Mouse (Mus musculus) skeletal muscle tissue, adult 2 months (tissue): ENCODE data around the gene Utp15.

Experiments used
- DNase-seq: peaks from one replicate; pipeline ENCODE4 v3.0.0-alpha.2; 2012; ENCODE audit warnings: low read depth, low spot score

Gene Utp15

GRCm38 (mm10) chr13:98262636-98263457 lies at the start of gene Utp15, which contains the start of gene Ankra2:
Gene Utp15 (minus strand): TSS chr13:98263041.
Gene Ankra2 (plus strand): TSS chr13:98263074.
- DNase-seq: peak; percentile 98

- no peak for DNase-seq
Measured at GRCm38 (mm10) chr13:98311597-98311996, 48.8 kb upstream of the Utp15 start.

DNA sequence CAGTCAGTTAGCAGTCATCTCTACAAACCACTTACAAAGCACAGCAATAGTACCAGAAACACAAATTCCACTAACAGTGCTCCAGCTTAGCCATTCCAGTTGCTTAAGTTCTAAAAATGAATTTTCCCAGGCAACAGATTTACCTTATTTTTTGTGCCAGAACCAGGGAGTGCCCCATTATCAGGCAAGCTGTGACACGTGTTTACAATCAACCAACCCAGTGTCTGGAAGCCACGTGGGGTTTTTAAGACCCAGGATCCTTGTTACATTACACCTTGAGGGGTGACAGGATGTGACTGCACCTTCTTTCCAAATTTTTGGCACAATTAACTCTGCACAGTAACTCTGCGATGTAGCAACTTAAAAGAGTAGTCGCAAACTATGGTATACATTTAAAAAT lies 45.9 kb upstream of the Utp15 start:
- no peak for DNase-seq

DNA sequence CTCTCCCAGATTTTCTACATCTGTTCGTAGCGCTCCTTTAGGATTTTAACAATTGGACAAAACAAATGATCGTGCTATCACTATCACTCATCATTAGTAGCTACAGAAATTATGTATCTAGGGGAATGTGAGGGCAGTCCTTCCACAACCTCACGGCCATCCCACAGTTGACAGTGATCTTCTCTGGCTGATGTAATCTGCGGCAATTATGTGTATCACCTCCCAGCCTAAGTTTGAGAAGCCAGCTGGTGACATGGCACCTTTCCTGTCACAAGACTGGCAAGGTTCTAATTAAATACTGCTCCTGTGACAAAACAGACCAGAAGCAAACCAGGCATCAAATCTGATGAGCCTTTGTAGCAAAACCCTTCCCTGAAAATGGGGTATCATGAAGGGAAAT lies 45.2 kb upstream of the Utp15 start:
- no peak for DNase-seq

GRCm38 (mm10) chr13:98306852-98307475 lies 44.1 kb upstream of the Utp15 start:
- DNase-seq: no peak

DNA sequence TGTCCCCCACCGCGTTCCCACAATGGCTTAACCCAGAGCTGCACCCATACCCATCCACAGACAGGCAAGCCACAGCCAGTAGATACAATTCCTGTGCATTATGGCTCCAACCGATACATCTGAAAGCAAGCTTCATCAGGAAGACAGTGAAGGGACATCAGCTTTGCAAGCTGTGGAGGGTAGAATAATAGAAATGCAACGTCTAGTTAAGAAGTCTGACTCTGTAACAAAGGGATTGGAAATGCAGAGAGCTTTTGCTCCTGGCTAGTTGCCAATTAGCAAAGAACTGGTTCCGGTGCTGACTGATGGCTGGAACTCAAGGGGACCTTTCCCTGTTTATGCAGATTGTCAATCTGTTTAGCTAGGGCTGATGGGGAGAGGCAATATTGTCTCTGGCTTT lies 43.6 kb upstream of the Utp15 start:
- DNase-seq: no peak

- DNase-seq: no peak
Measured at GRCm38 (mm10) chr13:98305257-98305656, 42.4 kb upstream of the Utp15 start.

DNA sequence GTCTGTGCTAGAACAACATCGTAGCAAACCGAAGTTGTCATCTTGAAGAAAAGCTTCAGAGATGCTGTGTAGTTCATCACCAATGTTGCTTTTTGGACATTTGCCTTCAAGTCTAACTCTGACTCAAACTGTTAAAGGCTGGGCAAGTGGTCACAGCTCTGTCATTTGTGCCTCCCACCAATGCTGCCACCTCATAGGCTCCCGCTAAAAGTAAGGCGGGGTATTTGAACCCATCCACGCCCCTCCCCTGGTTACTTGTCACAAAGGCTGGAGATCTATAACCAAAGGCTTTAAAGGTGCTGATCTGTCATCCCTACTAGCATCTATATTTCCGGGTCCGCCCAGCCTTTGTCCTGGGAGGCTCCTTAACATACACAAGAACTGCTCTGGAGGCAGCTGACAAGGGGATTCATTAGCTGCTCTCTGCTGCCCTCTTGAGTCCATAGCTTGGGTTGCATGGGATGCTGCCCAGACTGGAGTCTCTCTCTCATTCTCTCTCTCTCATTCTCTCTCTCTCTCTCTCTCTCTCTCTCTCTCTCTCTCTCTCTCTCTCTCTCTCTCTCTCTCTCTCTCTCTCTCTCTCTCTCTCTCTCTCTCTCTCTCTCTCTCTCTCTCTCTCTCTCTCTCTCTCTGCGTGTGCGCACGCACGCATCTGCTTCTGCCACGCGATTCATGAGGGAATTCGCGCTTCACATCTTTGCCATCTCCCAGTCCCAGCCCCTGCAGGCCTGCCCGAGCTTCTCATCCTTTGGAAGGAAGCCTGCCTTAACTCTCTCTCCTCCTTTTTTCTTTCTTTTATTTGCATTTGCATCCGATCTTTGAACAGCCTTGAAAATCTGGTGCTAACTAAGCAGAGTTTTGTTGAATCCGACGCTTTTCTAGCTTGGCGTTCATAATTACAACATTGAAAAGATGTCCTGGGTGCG lies 36.3 kb upstream of the Utp15 start:
- DNase-seq: peak; percentile 35

DNA sequence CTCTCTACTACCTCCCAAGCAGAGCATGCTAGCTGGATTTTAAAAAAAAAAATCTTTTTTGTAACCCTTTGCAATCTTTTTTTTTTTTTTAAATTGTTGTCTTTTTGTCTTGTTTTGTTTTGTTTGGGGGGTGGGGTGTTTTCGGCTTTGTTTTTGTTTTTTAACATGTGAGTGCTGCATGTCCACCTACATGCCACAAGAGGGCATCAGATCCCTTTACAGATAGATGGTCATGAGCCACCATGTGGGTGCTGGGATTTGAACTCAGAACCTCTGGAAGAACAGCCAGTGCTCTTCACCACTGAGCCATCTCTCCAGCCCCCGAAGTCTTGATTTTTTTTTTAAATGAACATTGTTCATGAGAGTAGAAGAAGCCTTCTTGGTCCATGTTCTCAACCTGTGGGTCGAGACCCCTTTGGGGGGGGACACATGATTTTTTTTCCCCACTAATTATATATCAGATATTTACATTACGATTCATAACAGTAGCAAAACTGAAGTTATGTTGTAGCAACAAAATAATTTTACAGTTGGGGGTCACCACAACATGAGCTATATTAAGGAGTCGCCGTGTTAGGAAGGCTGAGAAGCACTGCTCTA lies 35.1 kb upstream of the Utp15 start:
- no peak for DNase-seq

GRCm38 (mm10) chr13:98296072-98296471 lies 33.2 kb upstream of the Utp15 start:
- no peak for DNase-seq

GRCm38 (mm10) chr13:98291712-98292111 lies 28.9 kb upstream of the Utp15 start:
- no peak for DNase-seq

DNA sequence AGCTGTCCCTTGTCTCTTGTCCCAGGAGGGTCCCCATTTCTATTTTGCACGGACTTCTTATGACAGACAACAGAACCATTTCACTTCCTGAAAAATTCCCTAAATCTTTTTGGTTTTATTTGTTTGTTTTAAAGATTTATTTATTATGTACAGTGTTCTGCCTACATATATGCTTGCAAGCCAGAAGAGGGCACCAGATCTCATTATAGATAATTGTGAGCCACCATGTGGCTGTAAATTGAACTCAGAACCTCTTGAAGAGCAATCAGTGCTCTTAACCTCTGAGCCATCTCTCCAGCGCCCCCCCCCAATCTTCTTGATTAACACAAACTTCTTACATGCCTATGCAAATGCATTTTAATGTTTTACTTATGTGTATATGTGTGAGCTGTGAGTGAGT lies 27.9 kb upstream of the Utp15 start:
- DNase-seq: no peak

DNA sequence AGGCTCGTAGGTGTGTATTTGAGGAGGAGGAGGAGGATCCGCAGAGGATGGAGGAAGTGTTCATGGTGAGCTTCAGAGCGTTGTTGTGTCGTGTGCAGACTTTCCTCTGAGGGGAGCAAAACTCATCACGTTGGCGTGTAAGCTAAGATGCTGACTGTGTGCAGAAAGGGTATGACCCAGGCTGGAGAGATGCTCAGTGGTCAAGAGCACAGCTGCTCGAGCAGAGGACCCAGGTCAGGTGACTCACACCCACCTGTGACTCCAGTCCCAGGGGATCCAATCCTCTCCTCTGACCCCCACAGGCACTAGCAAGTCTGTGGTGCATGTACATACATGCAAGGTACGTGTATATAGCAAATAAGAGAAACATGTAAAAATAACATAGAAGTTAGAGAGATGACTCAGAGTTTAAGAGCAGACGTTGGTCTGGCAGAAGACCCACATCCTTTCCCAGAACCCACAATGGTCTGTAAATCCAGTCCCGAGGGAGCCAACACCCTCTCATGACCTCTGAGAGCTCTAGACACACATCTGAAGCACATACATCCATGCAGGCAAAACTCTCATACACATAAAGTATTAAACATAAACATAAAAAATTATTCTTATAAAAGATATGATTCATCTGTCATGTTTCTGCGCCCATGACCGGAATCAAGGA lies 18.3 kb upstream of the Utp15 start:
- DNase-seq: no peak

DNA sequence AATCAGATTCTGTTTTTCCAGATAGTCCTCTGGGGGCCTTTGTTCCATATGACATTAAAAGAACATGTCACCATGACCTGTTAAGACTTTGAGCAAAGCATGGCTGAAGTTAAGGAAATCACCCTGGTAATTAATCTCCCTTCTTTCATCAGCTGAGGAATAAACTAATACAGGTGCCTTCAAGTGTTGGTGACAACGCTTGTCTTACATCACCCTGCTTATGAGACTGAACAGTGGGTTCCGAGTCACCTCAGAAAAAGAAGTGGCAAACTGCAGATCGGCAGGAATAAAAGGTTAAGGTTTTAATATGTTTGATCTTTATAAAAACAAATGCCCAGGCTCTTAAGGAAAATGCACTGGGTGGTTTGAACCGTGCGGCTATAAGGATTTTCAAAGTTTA lies 16.8 kb upstream of the Utp15 start, which contains the start of gene Gm21976:
Gene Gm21976, plus strand, starts transcription at position 202 of the 400 bp plus-strand sequence.
- DNase-seq: no peak

GRCm38 (mm10) chr13:98277501-98277900 lies 14.7 kb upstream of the Utp15 start:
- DNase-seq: no peak

- no peak for DNase-seq
Measured at GRCm38 (mm10) chr13:98276253-98276652, 13.4 kb upstream of the Utp15 start.

GRCm38 (mm10) chr13:98275646-98276045 lies 12.8 kb upstream of the Utp15 start:
- peak; percentile 5 for DNase-seq

- no peak for DNase-seq
Measured at GRCm38 (mm10) chr13:98274023-98274422, 11.2 kb upstream of the Utp15 start.

GRCm38 (mm10) chr13:98264111-98264510 lies 1.3 kb upstream of the Utp15 start:
- no peak for DNase-seq

- DNase-seq: no peak
Measured at GRCm38 (mm10) chr13:98263458-98263987, 682 bp upstream of the Utp15 start.

DNA sequence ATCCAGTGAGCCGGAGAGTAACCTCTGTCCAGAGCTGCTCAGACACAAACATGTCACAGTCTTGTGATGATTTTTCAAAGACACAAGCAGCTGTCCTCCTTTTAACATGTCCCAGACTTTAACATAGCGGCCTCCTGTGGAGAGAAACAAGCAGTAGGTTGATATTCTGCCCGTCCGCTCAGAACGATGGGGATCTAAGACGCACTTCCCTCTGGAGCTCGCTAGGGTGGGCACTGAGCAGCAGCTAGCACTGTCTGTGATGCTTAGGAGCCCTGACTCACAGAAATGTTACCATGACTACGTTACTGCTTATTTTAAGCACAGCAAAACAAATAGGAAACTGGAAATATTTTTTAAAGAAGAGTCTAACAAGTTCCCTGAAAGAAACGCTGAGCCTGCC lies 7.9 kb downstream of the Utp15 start:
- DNase-seq: no peak
